Mouse (Mus musculus): ENCODE results near the gene 4933415A04Rik.

- TF ChIP-seq CTCF (IDR thresholded peaks at IDR 0.05; ENCODE audit: extremely low read depth, insufficient read length, insufficient replicate concordance, low read depth, low read length) (no peak), POLR2A (IDR thresholded peaks at IDR 0.05; ENCODE audit: low read depth, low read length) (no peak)
These were observed 23.3 kb downstream of the 4933415A04Rik start for GRCm38 (mm10) chr11:43610006-43610661.

Data from small intestine, adult 2 months (tissue).